Comparison of ENCODE assay signal across 20 mouse cellular contexts in the genomic region with DNA sequence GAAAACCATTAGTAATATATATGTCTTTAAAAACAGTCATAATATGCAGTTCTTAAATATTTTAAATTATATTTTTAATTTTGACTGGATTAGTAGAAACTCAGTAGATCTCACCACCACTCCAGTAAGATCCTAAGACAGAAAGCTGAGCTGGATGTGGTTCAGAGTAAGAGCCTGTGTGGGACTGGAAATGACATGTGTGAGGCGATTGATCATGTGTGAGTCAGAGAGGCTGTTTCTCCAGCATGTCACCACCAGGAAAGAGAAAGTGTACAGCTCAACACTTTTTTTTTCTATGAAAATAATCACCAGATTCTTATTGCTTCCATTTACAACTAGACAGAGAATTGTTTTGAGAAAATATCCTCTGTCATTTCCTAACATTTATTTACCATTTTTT.
"Had no signal": no experiment of that assay in that cellular context is flagged by ENCODE, and none has a peak within 500 bp of the region (broad histone marks: within the 10 kb centered on the region; RNA-seq: fewer than 3 reads in every experiment).

No protein-coding gene starts in this region.

- H3K9me3 ChIP-seq: limb, embryonic 10.5 days; limb, embryonic 13.5 days; liver, embryonic 12.5 days; liver, embryonic 15.5 days; midbrain, embryonic 12.5 days; midbrain, embryonic 15.5 days; neural tube, embryonic 13.5 days; stomach, embryonic 15.5 days had no signal

- H3K36me3 ChIP-seq: limb, embryonic 10.5 days; limb, embryonic 13.5 days; liver, embryonic 12.5 days; liver, embryonic 15.5 days; midbrain, embryonic 12.5 days; midbrain, embryonic 15.5 days; neural tube, embryonic 13.5 days; stomach, embryonic 15.5 days had no signal

- DNase-seq: kidney, adult 18-20 months; kidney, adult 9 months; kidney, postnatal 14 days; kidney, postnatal 4 days; liver; retina, postnatal 1 day; right cerebral cortex, postnatal 25 days; spleen, adult 18-20 months; thymus, postnatal 25 days had no signal

- H3K27ac ChIP-seq: limb, embryonic 10.5 days; limb, embryonic 13.5 days; liver, embryonic 12.5 days; liver, embryonic 15.5 days; macrophage; midbrain, embryonic 12.5 days; midbrain, embryonic 15.5 days; neural tube, embryonic 13.5 days; stomach, embryonic 15.5 days had no signal

- ATAC-seq: inflammation-experienced regulatory T-cells, adult 6 months; intestine, embryonic 16.5 days; liver, embryonic 12.5 days; midbrain, embryonic 15.5 days had no signal

- H3K4me3 ChIP-seq: limb, embryonic 10.5 days; limb, embryonic 13.5 days; liver, embryonic 12.5 days; liver, embryonic 15.5 days; midbrain, embryonic 12.5 days; midbrain, embryonic 15.5 days; neural tube, embryonic 13.5 days; stomach, embryonic 15.5 days had no signal

- H3K27me3 ChIP-seq: limb, embryonic 13.5 days; liver, embryonic 12.5 days; liver, embryonic 15.5 days; midbrain, embryonic 12.5 days; midbrain, embryonic 15.5 days; neural tube, embryonic 13.5 days; stomach, embryonic 15.5 days had no signal

- H3K4me2 ChIP-seq: limb, embryonic 13.5 days; liver, embryonic 12.5 days; liver, embryonic 15.5 days; midbrain, embryonic 12.5 days; midbrain, embryonic 15.5 days; neural tube, embryonic 13.5 days; stomach, embryonic 15.5 days had no signal

- H3K4me1 ChIP-seq: limb, embryonic 10.5 days; limb, embryonic 13.5 days; liver, embryonic 12.5 days; liver, embryonic 15.5 days; midbrain, embryonic 12.5 days; midbrain, embryonic 15.5 days; neural tube, embryonic 13.5 days; stomach, embryonic 15.5 days had no signal

- H3K9ac ChIP-seq: limb, embryonic 13.5 days; liver, embryonic 12.5 days; liver, embryonic 15.5 days; midbrain, embryonic 12.5 days; midbrain, embryonic 15.5 days; neural tube, embryonic 13.5 days; stomach, embryonic 15.5 days had no signal
